Mouse (Mus musculus): ENCODE results near the gene Cep152. TPM values are rescaled to one million over a fixed set of nuclear protein-coding genes. Genes with fewer than 3 reads are reported as not detected.
A peak's percentile ranks its signal among the peaks of the same experiment; 100 is the strongest.

Gene Cep152
- total and polyA plus RNA-seq, 3 experiments, result 0.51 to 1.4 (median 1.4) TPM

DNA sequence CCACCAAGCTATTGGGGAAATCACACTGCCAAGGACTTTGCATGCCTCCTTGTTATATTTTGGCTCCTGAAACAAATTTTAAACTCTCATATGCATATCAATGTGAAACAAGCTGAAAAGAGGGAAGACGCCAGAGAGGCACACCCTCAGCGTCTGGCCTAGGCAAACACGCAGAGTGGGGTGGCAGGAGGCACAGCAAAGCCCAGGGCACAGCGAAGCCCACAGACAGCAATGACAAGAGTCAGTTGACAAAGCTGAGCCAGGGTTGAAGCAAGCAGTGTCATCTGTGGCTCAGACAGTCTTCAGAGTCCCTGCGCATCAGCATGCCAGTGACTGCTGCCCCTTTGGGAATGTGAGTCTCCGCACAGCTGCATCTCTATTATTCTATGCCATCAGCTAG, 20.0 kb upstream of the Cep152 start:
- H3K9ac ChIP-seq (ENCODE audit: low read depth, low read length), result no peak overlapping the region
- intact Hi-C loops (cut with DNase I), result no loop called here
- no peak overlapping the region for H3K4me3 ChIP-seq
- H3K4me1 ChIP-seq (ENCODE audit: control insufficient read depth, insufficient read depth, low read length), result peaks cover 1% of the 10 kb centered on the region
- DNase-seq, result no peak
- WGBS, result 88% methylated on average over 6 of the region's 6 CpGs
- no peaks in the 10 kb centered on the region for H3K36me3 ChIP-seq (ENCODE audit: control insufficient read depth, insufficient read depth, low read length)
- no peaks in the 10 kb centered on the region for H3K79me2 ChIP-seq (replicated peaks; ENCODE audit: control insufficient read depth, insufficient read depth, low read length)
- H3K27ac ChIP-seq, result no peak overlapping the region
- no peak for TF ChIP-seq CTCF (IDR thresholded peaks at IDR 0.05)
- no peak for TF ChIP-seq POLR2A (IDR thresholded peaks at IDR 0.05; ENCODE audit: insufficient read depth, low read depth, low read length)
- TF ChIP-seq EP300 (IDR thresholded peaks at IDR 0.05; ENCODE audit: insufficient read depth, low read depth, low read length), result no peak
- no peaks in the 10 kb centered on the region for H3K27me3 ChIP-seq (ENCODE audit: control insufficient read depth, insufficient read depth, low read length)

DNA sequence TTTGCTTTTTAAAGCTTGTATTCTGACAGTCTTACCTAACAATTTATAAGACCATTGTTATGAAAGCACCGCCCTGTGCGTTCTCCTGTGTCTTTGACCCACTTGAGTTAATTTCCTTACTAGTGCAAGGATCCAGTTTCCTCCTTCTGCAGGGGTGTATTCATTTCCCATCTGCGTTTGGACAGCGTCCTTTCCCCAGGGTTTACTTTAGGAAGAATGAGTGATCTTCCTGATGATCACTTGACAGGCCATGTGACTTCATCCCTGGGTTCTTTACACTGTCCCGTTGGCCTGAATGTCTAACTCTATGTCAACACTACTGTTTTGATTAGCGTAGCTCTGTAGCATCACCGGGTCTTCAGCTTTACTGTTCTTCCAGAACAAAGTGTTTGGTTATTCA, 12.4 kb upstream of the Cep152 start:
- no peak overlapping the region for H3K27ac ChIP-seq
- WGBS, result 54% methylated on average over 7 of the region's 7 CpGs
- no peaks in the 10 kb centered on the region for H3K27me3 ChIP-seq (ENCODE audit: control insufficient read depth, insufficient read depth, low read length)
- no peak overlapping the region for H3K4me3 ChIP-seq
- H3K79me2 ChIP-seq (replicated peaks; ENCODE audit: control insufficient read depth, insufficient read depth, low read length), result no peaks in the 10 kb centered on the region
- H3K36me3 ChIP-seq (ENCODE audit: control insufficient read depth, insufficient read depth, low read length), result no peaks in the 10 kb centered on the region
- intact Hi-C loops (cut with DNase I), result loop anchor here (1.0 kb wide), 1 partner anchor 8 kb away; no protein-coding TSS in a partner anchor
- DNase-seq, result no peak
- H3K9ac ChIP-seq (ENCODE audit: low read depth, low read length), result no peak overlapping the region
- H3K4me1 ChIP-seq (ENCODE audit: control insufficient read depth, insufficient read depth, low read length), result peaks cover 1% of the 10 kb centered on the region
- TF ChIP-seq CTCF (IDR thresholded peaks at IDR 0.05) (no peak), EP300 (IDR thresholded peaks at IDR 0.05; ENCODE audit: insufficient read depth, low read depth, low read length) (no peak), POLR2A (IDR thresholded peaks at IDR 0.05; ENCODE audit: insufficient read depth, low read depth, low read length) (no peak)

DNA sequence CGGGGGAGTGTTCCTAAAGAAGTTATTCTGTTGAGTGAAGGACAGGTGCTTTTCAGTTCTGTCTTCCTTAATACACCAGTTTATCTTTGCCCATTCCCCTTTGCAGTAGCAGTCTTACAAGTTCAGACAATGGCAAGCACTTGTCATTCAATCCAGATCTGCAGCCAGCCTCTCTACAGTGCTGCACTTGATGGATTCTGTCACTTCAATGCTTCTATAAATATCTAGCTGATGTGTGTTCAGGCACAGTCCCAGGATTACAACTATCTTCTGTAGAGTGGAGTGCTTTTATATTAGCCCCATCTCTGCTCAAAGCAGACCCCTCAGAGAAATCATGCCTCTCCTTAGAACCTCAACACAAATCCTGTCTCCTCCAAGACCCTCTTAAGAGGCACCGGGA, 5.1 kb upstream of the Cep152 start:
- DNase-seq, result no peak
- intact Hi-C loops (cut with DNase I), result no loop called here
- H3K27me3 ChIP-seq (ENCODE audit: control insufficient read depth, insufficient read depth, low read length), result no peaks in the 10 kb centered on the region
- 67% methylated on average over 2 of the region's 2 CpGs for WGBS
- H3K4me1 ChIP-seq (ENCODE audit: control insufficient read depth, insufficient read depth, low read length), result peaks cover 2% of the 10 kb centered on the region
- H3K9ac ChIP-seq (ENCODE audit: low read depth, low read length), result no peak overlapping the region
- no peak overlapping the region for H3K27ac ChIP-seq
- H3K4me3 ChIP-seq, result no peak overlapping the region
- no peak for TF ChIP-seq EP300 (IDR thresholded peaks at IDR 0.05; ENCODE audit: insufficient read depth, low read depth, low read length)
- no peak for TF ChIP-seq CTCF (IDR thresholded peaks at IDR 0.05)
- no peak for TF ChIP-seq POLR2A (IDR thresholded peaks at IDR 0.05; ENCODE audit: insufficient read depth, low read depth, low read length)
- no peaks in the 10 kb centered on the region for H3K79me2 ChIP-seq (replicated peaks; ENCODE audit: control insufficient read depth, insufficient read depth, low read length)
- H3K36me3 ChIP-seq (ENCODE audit: control insufficient read depth, insufficient read depth, low read length), result no peaks in the 10 kb centered on the region

DNA sequence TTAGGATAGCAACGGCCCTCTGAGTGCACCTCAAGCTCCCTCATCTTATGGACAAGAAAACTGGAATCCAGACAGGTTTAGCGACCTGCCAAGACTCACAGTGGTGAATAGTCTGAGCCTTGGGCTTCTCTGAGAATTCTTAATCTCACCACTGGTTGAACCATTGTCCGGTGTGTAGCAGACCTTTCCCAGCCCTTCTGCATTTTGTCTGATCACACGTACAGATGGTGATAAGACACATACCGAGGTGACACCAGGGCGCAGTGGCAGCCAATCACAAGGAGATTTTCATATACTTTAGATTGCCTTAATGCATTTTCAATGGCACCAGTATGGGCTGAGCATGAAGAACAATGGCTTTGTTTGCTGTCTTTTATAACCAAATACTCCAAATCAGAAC, 3.6 kb upstream of the Cep152 start:
- WGBS, result 58% methylated on average over 6 of the region's 6 CpGs
- no peak for TF ChIP-seq POLR2A (IDR thresholded peaks at IDR 0.05; ENCODE audit: insufficient read depth, low read depth, low read length)
- no peak for TF ChIP-seq EP300 (IDR thresholded peaks at IDR 0.05; ENCODE audit: insufficient read depth, low read depth, low read length)
- no peak for TF ChIP-seq CTCF (IDR thresholded peaks at IDR 0.05)
- no peak for DNase-seq
- no peak overlapping the region for H3K9ac ChIP-seq (ENCODE audit: low read depth, low read length)
- H3K4me1 ChIP-seq (ENCODE audit: control insufficient read depth, insufficient read depth, low read length), result peaks cover 2% of the 10 kb centered on the region
- peaks cover 5% of the 10 kb centered on the region for H3K36me3 ChIP-seq (ENCODE audit: control insufficient read depth, insufficient read depth, low read length)
- H3K79me2 ChIP-seq (replicated peaks; ENCODE audit: control insufficient read depth, insufficient read depth, low read length), result no peaks in the 10 kb centered on the region
- H3K27me3 ChIP-seq (ENCODE audit: control insufficient read depth, insufficient read depth, low read length), result no peaks in the 10 kb centered on the region
- intact Hi-C loops (cut with DNase I), result no loop called here
- H3K27ac ChIP-seq, result no peak overlapping the region
- no peak overlapping the region for H3K4me3 ChIP-seq

DNA sequence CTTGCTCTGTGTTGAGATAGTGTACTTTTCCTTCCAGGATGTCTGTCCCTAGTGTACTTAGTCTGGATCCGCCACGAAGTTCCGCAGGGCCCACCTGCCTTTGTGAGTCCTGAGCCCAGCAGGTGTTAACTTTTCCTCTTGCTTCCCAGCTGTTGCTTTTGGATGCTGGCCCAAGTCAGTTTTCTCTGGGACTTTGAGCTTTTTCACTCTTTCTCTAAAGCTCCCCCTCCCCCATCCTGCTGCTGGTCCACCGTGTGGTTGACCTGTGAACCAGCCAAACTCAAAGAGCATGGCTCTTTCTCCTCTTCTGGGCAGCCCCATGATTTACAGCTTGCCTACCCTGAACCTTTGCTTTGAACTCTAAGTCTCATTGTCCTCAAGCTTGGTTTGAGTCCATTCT, 1.6 kb upstream of the Cep152 start:
- Histone ChIP-seq H3K4me3 (no peak overlapping the region), H3K27ac (no peak overlapping the region), H3K79me2 (replicated peaks; ENCODE audit: control insufficient read depth, insufficient read depth, low read length) (no peaks in the 10 kb centered on the region), H3K9ac (ENCODE audit: low read depth, low read length) (no peak overlapping the region), H3K27me3 (ENCODE audit: control insufficient read depth, insufficient read depth, low read length) (no peaks in the 10 kb centered on the region), H3K36me3 (ENCODE audit: control insufficient read depth, insufficient read depth, low read length) (peaks cover 5% of the 10 kb centered on the region), H3K4me1 (ENCODE audit: control insufficient read depth, insufficient read depth, low read length) (peaks cover 2% of the 10 kb centered on the region)
- TF ChIP-seq POLR2A (IDR thresholded peaks at IDR 0.05; ENCODE audit: insufficient read depth, low read depth, low read length), result no peak
- no peak for TF ChIP-seq CTCF (IDR thresholded peaks at IDR 0.05)
- no peak for TF ChIP-seq EP300 (IDR thresholded peaks at IDR 0.05; ENCODE audit: insufficient read depth, low read depth, low read length)
- intact Hi-C loops (cut with DNase I), result no loop called here
- 90% methylated on average over 4 of the region's 4 CpGs for WGBS
- DNase-seq, result no peak

DNA sequence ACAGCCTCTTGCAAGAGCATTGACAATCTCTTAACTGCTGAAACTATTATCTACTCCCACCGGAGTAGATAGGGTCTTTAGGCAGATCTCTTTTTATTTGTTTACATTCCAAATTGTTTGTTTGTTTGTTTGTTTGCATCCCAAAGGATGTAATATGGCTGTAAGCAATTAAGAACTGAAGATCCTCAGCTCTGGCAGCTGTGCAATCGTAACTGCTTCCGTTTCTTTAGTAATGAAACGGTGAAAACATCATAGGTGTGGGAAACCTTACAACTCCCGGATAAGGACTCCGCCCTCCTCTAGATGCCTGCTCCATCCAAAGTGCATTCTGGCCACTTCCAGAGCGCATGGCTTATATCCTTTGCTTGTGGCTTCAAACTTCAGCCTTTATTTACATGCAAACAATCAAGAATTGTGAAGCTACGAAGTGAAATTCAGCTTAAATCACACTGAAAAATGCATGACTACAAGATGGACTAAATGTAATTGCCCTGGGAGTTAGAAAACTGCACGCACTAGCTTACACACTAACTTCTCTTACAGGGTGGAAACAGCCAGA, 707 bp downstream of the Cep152 start:
- peak overlapping the region; percentile 68; the same call in 1 of the 2 replicates for H3K9ac ChIP-seq (ENCODE audit: low read depth, low read length)
- WGBS, result 7% methylated on average over 9 of the region's 9 CpGs
- H3K27ac ChIP-seq, result peak overlapping the region; percentile 42
- intact Hi-C loops (cut with DNase I), result no loop called here
- peaks cover 5% of the 10 kb centered on the region for H3K36me3 ChIP-seq (ENCODE audit: control insufficient read depth, insufficient read depth, low read length)
- no peak for DNase-seq
- H3K79me2 ChIP-seq (replicated peaks; ENCODE audit: control insufficient read depth, insufficient read depth, low read length), result no peaks in the 10 kb centered on the region
- TF ChIP-seq EP300 (IDR thresholded peaks at IDR 0.05; ENCODE audit: insufficient read depth, low read depth, low read length), result no peak
- no peak for TF ChIP-seq CTCF (IDR thresholded peaks at IDR 0.05)
- no peak for TF ChIP-seq POLR2A (IDR thresholded peaks at IDR 0.05; ENCODE audit: insufficient read depth, low read depth, low read length)
- no peaks in the 10 kb centered on the region for H3K27me3 ChIP-seq (ENCODE audit: control insufficient read depth, insufficient read depth, low read length)
- no peaks in the 10 kb centered on the region; the same call in none of the 2 replicates for H3K4me1 ChIP-seq (ENCODE audit: control insufficient read depth, insufficient read depth, low read length)
- peak overlapping the region; percentile 79 for H3K4me3 ChIP-seq
